Mouse (Mus musculus) ES-CJ7 (cell line): ENCODE data around the gene Ccdc87.

Source experiments
- DNase-seq: peaks from one replicate; pipeline ENCODE4 v3.0.0; 2011; ENCODE audit warnings: low read depth, low spot score

The Ccdc87 gene

DNA sequence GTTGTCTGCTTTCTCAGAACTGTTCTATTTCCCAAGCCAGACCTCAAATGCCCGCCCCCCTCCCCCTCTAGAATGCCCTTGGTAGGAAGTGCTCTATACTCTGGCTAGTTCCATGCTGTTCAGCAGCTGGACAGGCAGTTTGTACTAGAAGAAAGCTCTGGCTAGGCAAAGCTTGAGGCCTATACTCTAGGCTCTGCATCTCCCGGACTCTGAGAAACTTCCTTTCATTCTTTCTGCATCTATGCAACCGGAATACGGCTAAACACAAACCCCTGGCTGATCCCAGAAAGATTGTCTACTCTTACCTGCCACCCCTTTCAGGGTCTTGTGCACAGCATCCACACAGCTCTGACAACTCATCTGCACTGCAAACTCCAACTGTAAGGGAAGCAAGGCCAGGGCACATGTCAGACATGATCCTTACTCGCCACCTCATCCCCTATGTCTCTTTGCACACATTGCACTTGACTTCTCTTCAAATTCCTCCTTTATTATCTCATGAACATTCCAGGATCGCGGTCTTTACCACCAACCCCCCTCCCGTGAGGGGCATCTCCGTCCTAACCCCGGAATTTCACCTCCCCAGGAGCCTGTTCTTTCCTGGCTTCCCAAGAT is 533 bp upstream of the Ccdc87 start:
- no peak for DNase-seq

DNA sequence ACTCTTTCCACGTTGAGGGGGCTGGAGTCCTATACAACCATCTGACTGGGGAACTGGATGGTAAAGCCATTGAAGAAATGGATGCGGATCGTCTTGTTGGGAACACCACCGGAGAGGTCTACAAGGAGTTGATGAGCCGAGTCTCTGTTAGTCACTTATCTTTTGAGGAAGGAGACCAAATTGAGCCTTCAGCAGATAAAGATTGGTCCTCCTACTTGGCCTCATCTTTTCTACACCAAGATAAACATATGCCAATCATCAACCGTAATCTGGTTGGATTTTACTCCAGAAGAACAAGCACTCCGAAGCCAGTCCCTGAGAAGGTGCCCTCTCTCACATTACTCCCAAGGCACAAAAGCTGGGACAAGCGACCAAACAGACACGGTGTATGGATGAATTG is 1.7 kb downstream of the Ccdc87 start:
- DNase-seq = no peak

DNA sequence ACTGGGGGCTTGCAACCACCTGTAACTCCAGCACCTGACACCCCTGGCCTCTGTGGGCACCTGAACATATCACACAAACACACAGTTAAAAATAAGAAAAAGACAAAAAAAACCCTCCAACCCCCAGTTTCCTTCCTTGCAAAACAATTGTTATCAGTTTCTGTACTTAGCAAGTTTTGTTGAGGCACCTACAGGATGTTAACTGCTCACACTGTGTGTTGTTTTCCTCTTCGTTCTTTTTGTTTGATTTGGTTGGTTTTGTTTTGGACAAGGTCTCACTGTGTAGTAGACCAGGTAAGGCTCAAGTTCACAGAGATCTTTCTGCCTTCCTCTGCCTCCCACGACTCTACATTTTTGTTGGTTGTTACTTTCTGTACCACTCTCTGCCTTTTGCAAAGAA is 3.4 kb downstream of the Ccdc87 start:
- no peak for DNase-seq

DNA sequence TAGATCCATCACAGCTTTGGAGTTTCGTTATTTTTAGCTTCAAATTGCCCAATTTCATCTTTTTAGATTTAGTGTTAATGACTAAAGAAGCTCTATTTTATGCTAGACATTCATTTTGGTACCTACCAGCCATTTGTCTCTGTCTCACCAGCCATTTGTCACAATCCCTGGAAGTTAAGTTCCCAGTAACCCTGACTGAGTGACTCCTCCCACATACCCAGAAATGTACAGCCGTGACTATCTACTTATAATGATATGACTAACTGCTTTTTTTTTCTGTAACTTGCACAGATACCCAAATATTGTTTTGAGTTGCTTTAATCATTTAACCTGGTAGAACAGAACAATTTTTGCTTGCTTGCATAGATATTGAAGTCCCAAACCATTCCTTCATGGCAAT is 6.7 kb downstream of the Ccdc87 start:
- no peak for DNase-seq

DNA sequence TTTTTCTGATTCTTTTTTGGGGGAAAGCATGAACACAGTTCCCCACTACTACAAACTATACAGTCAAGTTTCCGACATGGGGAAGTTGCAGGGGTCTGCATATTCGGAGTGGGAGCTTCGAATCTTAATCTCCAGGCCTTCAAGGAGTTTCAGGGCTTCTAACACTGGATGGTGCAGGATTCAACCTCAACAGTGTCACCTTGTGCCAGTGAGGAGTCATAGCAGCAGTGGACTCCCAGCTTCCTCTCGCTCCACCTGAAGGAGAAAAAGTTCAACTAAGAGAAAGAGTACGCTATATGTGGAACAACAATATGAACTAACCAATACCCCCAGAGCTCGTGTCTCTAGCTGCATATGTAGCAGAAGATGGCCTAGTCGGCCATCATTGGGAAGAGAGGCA is 8.3 kb downstream of the Ccdc87 start:
- DNase-seq = peak; percentile 82

DNA sequence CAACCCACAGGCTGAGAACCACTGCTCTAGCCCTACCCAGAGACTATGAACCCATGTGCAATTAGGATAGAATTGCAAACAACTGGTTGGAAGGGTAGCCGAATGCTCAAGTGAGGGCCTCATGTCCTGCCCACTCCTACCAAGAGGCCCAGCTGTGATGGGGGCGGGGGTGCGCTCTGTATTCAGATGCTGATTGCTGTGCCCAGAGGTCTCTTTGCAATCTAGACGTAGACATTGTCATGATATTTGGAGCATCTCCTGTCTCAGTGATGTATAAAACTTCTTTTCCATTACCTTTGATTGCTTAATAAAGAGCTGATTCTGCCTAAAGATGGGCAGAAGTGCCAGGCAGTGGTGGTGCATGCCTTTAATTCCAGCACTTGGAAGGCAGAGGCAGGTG is 10.6 kb downstream of the Ccdc87 start:
- peak; percentile 95 for DNase-seq

DNA sequence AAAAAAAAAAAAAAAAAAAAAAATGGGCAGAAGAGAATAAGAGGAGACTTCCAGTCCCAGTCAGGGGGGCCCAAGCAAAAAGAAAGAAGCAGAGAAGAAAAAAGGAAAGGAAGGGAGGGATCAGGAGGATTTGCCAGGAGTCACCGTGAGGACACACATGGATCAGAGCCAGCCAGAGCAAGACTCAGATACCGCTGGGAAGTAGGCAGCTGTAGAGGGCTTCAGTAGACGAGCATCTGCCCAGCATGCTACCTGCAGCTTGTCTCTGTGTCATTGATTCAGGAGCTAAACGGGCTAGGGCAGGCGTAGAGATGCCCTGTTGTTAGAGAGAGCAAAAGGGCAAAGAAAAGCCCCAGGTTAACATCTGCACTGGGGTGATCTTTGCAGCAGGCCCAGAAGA is 11.1 kb downstream of the Ccdc87 start:
- DNase-seq = peak; percentile 75

DNA sequence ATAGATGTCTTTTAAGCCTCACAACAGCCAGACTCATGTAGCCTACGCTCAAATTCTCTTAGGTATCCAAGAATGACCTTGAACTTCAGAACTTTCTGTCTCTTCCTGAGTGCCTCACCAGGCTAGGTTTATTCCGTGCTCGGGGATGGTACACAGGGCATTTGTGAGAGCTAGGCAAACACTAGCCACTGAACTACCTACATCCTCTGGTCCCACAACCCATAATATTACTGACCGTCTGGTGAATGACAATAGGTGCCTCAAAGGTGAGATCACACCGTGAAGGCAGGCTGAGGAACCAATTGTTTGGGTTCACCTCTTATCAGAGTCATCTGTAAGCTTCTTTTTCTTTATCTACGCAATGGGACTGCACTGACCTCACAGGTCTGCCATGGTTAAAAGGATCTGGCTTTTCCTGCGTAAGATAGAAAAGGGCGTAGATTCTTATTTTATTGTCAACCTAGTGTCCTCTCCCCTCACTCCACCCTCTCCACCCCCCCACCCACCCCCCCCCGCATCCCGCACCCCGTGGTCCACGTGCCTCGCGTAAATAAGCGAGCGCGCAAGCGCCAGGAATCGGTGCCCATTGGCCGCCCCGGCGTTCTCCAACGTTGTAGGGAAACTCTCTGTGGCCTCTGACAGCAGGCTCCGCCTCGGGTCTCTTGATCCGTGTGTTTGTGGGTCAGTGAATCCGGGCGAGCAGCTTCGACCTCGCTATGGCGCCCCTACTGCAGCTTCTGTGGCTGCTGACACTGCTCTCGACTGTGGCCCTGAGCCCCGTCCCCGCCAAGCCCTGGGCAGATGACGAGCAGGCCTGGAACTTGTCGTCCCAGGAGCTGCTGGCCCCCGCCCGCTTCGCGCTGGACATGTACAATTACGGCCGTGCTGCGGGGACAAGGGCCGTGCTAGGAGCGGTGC is 15.6 kb downstream of the Ccdc87 start, which contains the start of gene Ctsf:
Gene Ctsf, plus strand, starts transcription at position 579 of the 918 bp plus-strand sequence.
- DNase-seq = peak; percentile 69

DNA sequence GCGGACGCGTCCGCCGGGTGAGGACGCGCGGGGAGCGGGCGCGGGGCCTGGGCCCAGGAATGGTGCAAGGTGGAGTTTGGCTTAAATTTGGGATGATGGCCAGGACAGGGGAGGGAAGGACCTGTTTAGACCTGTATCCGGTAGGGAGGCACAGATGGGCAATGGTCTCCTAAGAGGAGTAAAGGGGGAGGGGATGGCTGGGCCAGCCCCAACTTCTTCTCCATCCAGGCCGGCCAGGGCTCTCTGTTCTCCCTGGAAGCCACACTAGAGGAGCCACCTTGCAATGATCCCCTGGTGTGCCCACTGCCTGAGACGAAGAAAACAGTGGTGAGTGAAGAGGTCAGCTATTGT is 16.3 kb downstream of the Ccdc87 start:
- DNase-seq = no peak

DNA sequence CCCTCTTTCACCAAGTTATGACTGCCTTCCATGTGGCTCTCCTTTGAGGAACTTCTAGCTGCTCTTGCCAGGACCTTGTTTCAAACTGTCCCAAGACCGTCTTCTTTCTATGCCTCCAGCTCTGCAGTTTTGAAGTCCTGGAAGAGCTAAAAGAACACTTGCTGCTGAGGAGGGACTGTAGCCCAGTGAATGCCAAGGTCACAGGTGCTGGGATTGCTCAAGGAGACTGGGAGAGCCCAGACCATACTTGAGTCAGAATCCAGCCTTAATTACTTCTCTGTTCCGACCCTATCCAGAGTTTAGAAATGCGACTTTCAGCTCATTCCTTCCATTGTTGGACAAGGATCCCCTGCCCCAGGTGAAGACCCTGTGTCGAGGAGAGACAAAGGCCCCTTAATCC is 16.8 kb downstream of the Ccdc87 start:
- no peak for DNase-seq

DNA sequence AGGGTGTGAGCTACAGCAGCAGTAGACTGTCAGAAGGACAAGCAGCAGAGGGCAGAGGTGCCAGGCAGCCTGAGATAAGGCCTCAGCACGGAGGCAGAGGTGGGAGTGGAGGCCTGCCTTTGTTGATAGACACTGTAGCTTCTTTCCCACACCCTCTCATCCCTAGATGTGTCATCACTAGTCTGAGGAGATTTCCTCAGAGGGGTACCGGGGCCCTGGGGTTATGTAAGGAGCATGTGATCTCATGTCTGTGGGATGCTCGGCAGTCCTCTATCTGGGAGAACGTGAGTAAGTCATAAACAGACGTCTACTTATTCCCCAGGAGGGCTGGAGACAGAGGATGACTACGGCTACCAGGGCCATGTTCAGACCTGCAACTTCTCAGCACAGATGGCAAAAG is 19.9 kb downstream of the Ccdc87 start:
- no peak for DNase-seq

DNA sequence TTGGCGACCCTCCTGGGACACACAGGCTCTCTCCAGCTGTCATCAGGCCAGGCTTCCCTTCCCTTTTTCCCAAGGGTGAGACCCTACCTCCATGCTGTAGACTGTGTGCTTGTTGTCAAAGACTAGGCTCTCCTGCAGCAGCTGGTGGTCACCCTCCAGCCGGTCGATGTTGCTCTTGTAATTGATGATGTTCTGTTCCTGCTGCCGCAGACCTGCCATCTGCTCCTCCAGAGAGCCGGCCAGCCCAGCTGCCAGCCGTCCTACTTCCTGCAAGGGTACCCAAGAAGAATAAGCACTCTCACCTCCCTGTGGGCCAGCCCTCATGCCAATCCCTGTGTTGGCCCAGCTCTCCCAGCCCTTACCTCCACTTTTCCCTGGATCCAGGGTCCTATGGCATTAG is 23.9 kb downstream of the Ccdc87 start:
- no peak for DNase-seq

DNA sequence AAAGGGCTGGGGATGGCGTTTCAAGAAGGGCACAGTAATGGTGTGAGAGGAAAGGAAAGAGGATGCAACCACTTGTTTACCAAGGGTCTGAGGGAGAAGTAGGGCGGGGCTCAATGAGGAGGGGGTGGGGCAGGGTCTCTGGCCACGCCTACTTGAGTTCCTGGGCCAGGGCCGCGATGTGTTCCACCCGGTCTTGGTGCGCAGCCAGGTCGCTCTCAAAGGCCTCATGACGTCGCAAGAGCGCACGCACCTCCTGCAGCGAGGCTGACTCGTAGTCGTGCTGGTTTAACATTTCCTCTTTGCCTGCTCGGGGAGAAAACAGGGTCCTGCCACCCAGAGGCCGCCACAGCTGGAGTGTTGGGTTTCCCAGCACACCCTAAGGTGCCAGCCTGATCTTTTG is 26.0 kb downstream of the Ccdc87 start:
- DNase-seq = peak; percentile 90

DNA sequence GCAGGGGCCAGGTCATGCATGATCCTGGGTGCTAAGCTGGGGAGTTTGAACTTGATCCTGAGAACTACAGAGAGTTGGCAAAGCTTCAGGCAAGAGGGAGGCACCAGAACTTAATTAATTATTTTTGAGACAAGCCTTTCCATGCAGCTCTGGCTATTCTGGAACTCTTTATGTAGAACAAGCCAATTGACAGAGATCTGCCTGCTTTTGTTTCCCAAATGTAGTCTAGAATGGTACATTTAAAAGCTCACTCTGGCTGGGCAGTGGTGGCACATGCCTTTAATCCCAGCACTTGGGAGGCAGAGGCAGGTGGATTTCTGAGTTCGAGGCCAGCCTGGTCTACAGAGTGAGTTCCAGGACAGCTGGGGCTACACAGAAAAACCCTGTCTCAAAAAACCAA is 35.4 kb downstream of the Ccdc87 start:
- peak; percentile 54 for DNase-seq

DNA sequence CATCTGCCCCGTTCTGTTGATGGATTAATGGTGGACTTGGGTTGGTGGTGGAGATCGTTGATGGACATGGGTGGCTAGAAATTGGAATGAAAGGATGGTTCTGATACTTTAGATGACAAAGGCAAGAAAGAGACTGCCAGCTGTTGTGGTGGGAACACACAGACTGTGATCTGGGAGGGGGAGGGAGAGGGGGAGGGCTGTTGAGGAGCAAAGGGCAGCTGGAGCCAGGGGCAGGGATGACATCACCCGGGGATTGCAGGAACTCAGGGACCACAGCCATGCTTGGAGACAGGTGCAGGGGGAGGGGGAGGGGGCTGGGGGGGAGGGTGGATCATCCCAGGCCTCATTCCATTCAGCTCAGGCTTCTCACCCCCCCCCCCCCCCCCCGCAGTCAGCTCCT is 37.1 kb downstream of the Ccdc87 start:
- no peak for DNase-seq

DNA sequence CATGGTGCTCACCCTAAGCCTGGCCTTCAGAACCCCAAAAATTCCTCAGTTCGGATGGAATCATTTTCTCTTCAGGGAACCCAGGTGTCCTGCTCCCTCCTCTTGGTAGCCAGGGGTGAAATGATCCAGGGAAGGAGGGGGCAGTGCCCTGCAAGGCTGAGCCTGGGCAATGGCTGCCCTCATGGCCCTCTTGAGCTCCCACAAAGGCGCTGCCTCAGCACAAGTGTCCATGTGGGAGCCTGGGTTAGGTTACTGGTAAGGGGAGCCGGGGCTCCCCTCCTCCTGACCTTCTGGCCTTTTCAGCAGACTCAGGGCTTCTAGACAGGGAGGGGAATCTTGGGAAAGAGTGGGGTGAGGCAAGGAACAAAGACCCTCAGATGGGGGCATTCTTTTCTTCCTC is 37.6 kb downstream of the Ccdc87 start:
- no peak for DNase-seq

DNA sequence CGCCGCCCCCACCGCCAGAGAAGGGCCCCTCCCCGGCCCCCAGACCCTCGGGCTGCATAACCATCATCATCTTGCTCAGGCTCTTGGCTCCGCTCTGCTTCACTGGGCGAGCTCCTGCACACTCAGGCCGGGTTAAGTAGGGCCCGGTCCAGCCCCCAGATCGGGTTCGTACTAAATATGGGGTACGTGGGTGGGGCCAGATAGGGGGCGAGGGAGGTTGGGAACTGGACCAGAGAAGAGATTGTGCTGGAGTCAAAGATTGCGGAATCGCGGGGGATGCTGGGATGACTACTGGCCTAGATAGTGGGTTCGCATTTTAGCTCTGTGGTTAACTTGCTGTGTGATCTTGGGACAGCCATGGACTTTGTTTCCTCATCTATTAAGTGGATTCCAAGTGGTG is 38.6 kb downstream of the Ccdc87 start, which contains the start of gene Actn3:
Gene Actn3, minus strand, starts transcription at position 125 of the 400 bp plus-strand sequence.
- no peak for DNase-seq

DNA sequence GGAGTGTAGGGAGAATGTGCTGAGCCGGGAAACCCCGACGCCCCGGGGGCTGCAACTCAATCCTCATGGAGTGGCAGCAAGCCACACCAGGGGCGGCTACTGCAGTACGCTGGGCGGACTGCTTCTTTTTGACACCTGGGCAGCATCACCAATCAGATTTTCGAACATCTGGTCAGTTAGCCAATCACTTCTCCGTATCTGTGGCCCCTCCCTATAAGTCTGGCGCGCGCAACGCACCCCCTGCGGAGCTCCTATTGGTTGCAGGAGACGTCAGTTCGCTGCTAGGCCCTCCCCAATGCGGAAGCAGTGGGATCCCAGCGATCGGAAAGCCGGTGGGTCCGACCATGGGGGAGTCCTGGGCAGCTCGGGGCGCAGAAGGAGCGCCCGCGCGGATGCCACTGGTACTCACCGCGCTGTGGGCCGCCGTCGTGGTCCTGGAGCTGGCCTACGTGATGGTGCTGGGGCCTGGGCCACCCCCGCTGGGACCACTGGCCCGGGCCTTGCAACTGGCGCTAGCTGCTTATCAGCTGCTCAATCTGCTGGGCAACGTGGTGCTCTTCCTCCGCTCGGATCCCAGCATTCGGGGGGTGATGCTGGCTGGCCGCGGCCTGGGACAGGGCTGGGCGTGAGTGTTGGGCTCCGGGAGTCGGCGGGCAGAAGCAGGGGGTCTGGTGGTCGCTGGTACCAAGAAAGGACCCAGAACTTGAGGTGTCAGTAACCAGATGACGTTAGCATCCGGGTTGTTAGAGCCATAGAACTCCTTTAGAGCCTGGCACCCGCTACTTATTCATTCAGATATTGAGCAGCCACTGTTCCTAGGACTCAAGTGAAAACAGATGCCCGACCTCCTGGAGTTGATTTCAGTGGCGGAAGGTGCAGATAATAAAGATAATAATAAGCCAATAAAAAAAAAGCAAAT is 39.5 kb downstream of the Ccdc87 start, which contains the start of gene Zdhhc24:
Gene Zdhhc24, plus strand, starts transcription at position 264 of the 919 bp plus-strand sequence.
- peak; percentile 98 for DNase-seq

DNA sequence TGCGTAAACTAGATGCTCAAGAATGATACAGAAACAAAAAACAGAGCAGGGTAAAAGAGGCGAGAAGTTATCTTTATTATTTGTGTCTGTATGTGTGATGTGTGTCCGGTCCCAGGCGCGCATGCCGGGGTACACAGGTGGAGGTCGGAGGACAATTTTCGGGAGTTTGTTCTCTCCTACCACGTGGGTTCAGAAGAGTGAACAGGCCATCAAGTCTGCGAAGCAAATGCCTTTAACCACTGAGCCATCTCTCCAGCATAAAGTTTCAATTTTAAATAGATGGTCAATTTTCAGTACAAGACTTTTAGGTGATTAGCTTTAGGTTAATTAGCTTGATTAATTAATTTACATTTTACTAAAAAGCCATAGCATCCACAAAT is 40.1 kb downstream of the Ccdc87 start:
- DNase-seq = no peak

DNA sequence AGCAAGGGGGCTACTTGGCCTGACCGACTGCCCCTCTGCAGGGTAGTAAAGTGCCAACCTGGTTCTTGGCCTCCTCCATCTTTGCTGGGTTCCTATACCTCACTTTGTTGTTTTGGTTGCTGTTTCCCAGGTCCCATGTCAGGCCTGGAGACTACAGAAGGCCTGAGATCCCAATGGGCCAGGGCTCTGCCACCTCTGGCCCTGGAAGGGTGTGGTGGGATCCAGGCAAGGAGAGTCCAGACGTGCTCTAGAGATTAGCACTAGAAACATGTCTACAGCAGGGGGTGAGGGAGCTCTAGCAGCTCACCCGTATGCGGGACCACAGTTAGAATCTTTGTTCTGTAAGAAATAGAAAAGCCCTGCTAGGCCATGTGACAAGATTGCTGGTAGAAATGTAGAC is 44.8 kb downstream of the Ccdc87 start:
- no peak for DNase-seq

DNA sequence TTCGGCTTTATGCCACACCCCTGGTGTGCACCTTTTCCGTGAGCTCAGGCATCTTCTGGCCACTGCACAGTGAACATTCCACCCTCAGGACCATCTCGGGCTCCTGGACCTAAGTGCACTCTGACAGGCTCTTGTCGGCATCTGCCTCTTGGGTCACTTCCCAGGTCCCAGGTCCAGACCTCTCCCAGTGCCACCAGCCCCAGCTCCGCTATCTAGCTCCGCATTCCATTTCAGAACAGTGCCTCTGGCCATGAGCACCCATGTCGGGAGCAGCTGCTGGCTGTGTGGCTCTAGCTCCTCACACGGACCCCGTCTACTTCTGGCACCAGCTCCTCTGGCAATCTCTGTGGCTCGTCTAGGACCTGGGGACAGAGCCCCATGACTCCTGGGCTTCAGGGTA is 50.6 kb downstream of the Ccdc87 start:
- DNase-seq = no peak

DNA sequence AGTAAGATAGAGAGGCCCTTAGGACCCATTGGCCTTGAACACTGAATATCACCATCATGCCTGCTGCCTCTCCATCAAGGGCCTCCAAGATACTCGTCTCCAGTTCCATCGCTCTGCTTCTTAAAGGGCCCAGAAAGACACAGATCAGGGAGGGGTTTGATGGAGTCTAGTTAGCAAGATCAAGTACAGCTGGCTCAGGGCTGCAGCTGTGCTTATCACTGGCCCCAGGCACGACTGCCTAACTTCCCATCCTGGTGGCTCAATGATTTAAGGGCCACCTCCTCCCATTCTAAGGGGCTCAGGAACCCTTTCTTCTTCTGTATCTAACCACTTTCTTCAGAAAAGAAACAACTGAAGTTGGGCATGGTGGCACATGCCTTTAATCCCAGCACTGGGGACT is 52.6 kb downstream of the Ccdc87 start:
- DNase-seq = no peak
